Mouse (Mus musculus) intestine, embryonic 14.5 days (tissue): ENCODE measurements around the gene Synrg. TPM values are rescaled to one million over a fixed set of nuclear protein-coding genes. Genes with fewer than 3 reads are reported as not detected.

Experiments used
- ATAC-seq: fragments of 200-750 bp; cut with Nextera tagmentation; replicated peaks from 2 replicates; pipeline ENCODE4 v1.8.0; 2017; ENCODE audit warnings: low read depth, moderate number of reproducible peaks, moderate TSS enrichment, moderate library complexity; ENCODE audit not compliant: low FRiP score, low TSS enrichment
- DNase-seq: peaks from one replicate; pipeline ENCODE4 v3.0.0-alpha.2; 2018; ENCODE audit warnings: low spot score
- H3K27ac ChIP-seq: fragments of 300-500 bp; sonication (generic); 2 replicates; pipeline ENCODE4 v1.5.1; 2014; ENCODE audit warnings: low read depth, mild to moderate bottlenecking, control low read depth
- H3K27me3 ChIP-seq: fragments of 300-500 bp; sonication (generic); replicated peaks from 2 replicates; pipeline ENCODE4 v1.6.1; 2014; ENCODE audit warnings: low read length, control low read depth; ENCODE audit not compliant: control insufficient read depth, insufficient read depth
- H3K36me3 ChIP-seq: fragments of 300-500 bp; sonication (generic); 2 replicates; pipeline ENCODE4 v1.6.1; 2014; ENCODE audit warnings: low read length, control low read depth; ENCODE audit not compliant: control insufficient read depth, insufficient read depth
- H3K4me1 ChIP-seq: fragments of 300-500 bp; sonication (generic); replicated peaks from 2 replicates; pipeline ENCODE4 v1.6.1; 2014; ENCODE audit warnings: low read length, control low read depth, mixed read lengths; ENCODE audit not compliant: control insufficient read depth, insufficient read depth
- H3K4me2 ChIP-seq: fragments of 300-500 bp; sonication (generic); 2 replicates; pipeline ENCODE4 v1.6.1; 2014; ENCODE audit warnings: low read length
- H3K4me3 ChIP-seq: fragments of 300-500 bp; sonication (generic); 2 replicates; pipeline ENCODE4 v1.5.1; 2014; ENCODE audit warnings: low read depth, low read length, control low read depth, mixed read lengths
- H3K9ac ChIP-seq: fragments of 300-500 bp; sonication (generic); 2 replicates; pipeline ENCODE4 v1.6.1; 2014; ENCODE audit warnings: mild to moderate bottlenecking, low read length
- H3K9me3 ChIP-seq: fragments of 300-500 bp; sonication (generic); 2 replicates; pipeline ENCODE4 v1.6.1; 2016; ENCODE audit warnings: low read length, control low read depth; ENCODE audit not compliant: control insufficient read depth
- WGBS: fragments of 180-500 bp; shearing (Covaris S2); extraction: QIAGEN DNeasy Blood & Tissue Kit; methylation state at CpG from one replicate; pipeline ENCODE4 v1.1.7; 2014; 5-methylcytosine and 5-hydroxymethylcytosine counted together
- polyA plus RNA-seq: library from polyadenylated mRNA; unstranded; fragments of >200 nt; fragmentation: Nextera tagmentation; extraction: Ambion mirVana; gene quantifications from 2 replicates; pipeline ENCODE4 v1.2.1, GENCODE M21; 2014

The Synrg gene
- polyA plus RNA-seq, 1 experiment from 2014 or later: 10.9 TPM

- DNase-seq (no peak), ATAC-seq (no peak)
- peak within 1 kb of the TSS; percentile 64 for H3K9ac ChIP-seq
- peaks cover 19% of the 10 kb centered on the region for H3K4me1 ChIP-seq
- H3K36me3 ChIP-seq: no peaks in the 10 kb centered on the region
- WGBS: 21% methylated on average over 11 of the region's 11 CpGs
- peak within 1 kb of the TSS; percentile 60 for H3K4me3 ChIP-seq
- H3K4me2 ChIP-seq: peak within 1 kb of the TSS; percentile 86
- peaks cover 29% of the 10 kb centered on the region for H3K27me3 ChIP-seq
- no peak within 1 kb of the TSS for H3K27ac ChIP-seq
- H3K9me3 ChIP-seq: no peaks in the 10 kb centered on the region
These were observed 104.8 kb downstream of the Synrg start, which contains the start of gene Dusp14 for GRCm38 (mm10) chr11:84069034-84069370. Gene Dusp14 (minus strand): TSS chr11:84069261.

GRCm38 (mm10) chr11:84072904-84073651 is 108.8 kb downstream of the Synrg start:
- H3K27me3 ChIP-seq: peaks cover 9% of the 10 kb centered on the region
- H3K4me3 ChIP-seq: no peak overlapping the region
- peaks cover under 1% of the 10 kb centered on the region; the same call in 1 of the 2 replicates for H3K36me3 ChIP-seq
- no peak overlapping the region for H3K27ac ChIP-seq
- H3K9ac ChIP-seq: no peak overlapping the region
- H3K9me3 ChIP-seq: no peaks in the 10 kb centered on the region
- DNase-seq (no peak), ATAC-seq (no peak)
- no peak overlapping the region for H3K4me2 ChIP-seq
- peaks cover 12% of the 10 kb centered on the region; the same call in 1 of the 2 replicates for H3K4me1 ChIP-seq
- WGBS: 45% methylated on average over 9 of the region's 9 CpGs

- H3K9me3 ChIP-seq: no peaks in the 10 kb centered on the region
- H3K9ac ChIP-seq: no peak overlapping the region
- no peak for DNase-seq
- 70% methylated on average over 7 of the region's 7 CpGs for WGBS
- no peak for ATAC-seq
- H3K4me3 ChIP-seq: no peak overlapping the region
- no peak overlapping the region for H3K27ac ChIP-seq
- peaks cover 10% of the 10 kb centered on the region for H3K36me3 ChIP-seq
- peaks cover 4% of the 10 kb centered on the region for H3K27me3 ChIP-seq
- H3K4me1 ChIP-seq: peaks cover 10% of the 10 kb centered on the region; the same call in 1 of the 2 replicates
- H3K4me2 ChIP-seq: no peak overlapping the region
These were observed 109.9 kb downstream of the Synrg start for GRCm38 (mm10) chr11:84073816-84074764.

GRCm38 (mm10) chr11:84077008-84077407 is 112.8 kb downstream of the Synrg start:
- ATAC-seq: no peak
- Histone ChIP-seq H3K4me1 (peaks cover 10% of the 10 kb centered on the region; the same call in 1 of the 2 replicates), H3K36me3 (peaks cover 23% of the 10 kb centered on the region), H3K4me2 (no peak overlapping the region), H3K27me3 (no peaks in the 10 kb centered on the region), H3K9ac (no peak overlapping the region), H3K4me3 (no peak overlapping the region), H3K9me3 (no peaks in the 10 kb centered on the region), H3K27ac (no peak overlapping the region)
- WGBS: 67% methylated on average over 2 of the region's 2 CpGs
- no peak for DNase-seq

- Histone ChIP-seq H3K4me3 (no peak overlapping the region), H3K9ac (no peak overlapping the region), H3K9me3 (no peaks in the 10 kb centered on the region), H3K4me1 (0 out of 2 replicates have a peak, but pooled peaks cover 2% of the 10 kb centered on the region), H3K27me3 (no peaks in the 10 kb centered on the region), H3K4me2 (no peak overlapping the region), H3K36me3 (peaks cover 32% of the 10 kb centered on the region), H3K27ac (no peak overlapping the region)
- DNase-seq: no peak
- no peak for ATAC-seq
- WGBS: 92% methylated on average over 9 of the region's 9 CpGs
These were observed 114.4 kb downstream of the Synrg start for GRCm38 (mm10) chr11:84078601-84079000.

- no peak overlapping the region for H3K27ac ChIP-seq
- H3K36me3 ChIP-seq: peaks cover 39% of the 10 kb centered on the region
- no peak overlapping the region for H3K4me2 ChIP-seq
- H3K4me1 ChIP-seq: no peaks in the 10 kb centered on the region
- DNase-seq: no peak
- no peaks in the 10 kb centered on the region for H3K9me3 ChIP-seq
- no peak for ATAC-seq
- no peaks in the 10 kb centered on the region for H3K27me3 ChIP-seq
- WGBS: 88% methylated on average over 11 of the region's 11 CpGs
- H3K9ac ChIP-seq: no peak overlapping the region
- no peak overlapping the region for H3K4me3 ChIP-seq
These were observed 115.1 kb downstream of the Synrg start for GRCm38 (mm10) chr11:84079361-84079760.

- Histone ChIP-seq H3K4me1 (no peaks in the 10 kb centered on the region), H3K36me3 (peaks cover 41% of the 10 kb centered on the region), H3K27ac (no peak overlapping the region), H3K9ac (no peak overlapping the region), H3K27me3 (no peaks in the 10 kb centered on the region), H3K4me3 (no peak overlapping the region), H3K4me2 (no peak overlapping the region), H3K9me3 (no peaks in the 10 kb centered on the region)
- ATAC-seq: 0 out of 2 replicates have a peak, but pooled peaks have one; percentile 15
- 77% methylated on average over 4 of the region's 4 CpGs for WGBS
- no peak for DNase-seq
These were observed 115.7 kb downstream of the Synrg start for GRCm38 (mm10) chr11:84079887-84080286.

- ATAC-seq: no peak
- WGBS: 82% methylated on average over 3 of the region's 3 CpGs
- no peak for DNase-seq
- H3K27me3 ChIP-seq: no peaks in the 10 kb centered on the region
- no peak overlapping the region for H3K4me2 ChIP-seq
- H3K36me3 ChIP-seq: peaks cover 46% of the 10 kb centered on the region
- no peak overlapping the region for H3K4me3 ChIP-seq
- H3K4me1 ChIP-seq: no peaks in the 10 kb centered on the region
- no peaks in the 10 kb centered on the region for H3K9me3 ChIP-seq
- no peak overlapping the region for H3K9ac ChIP-seq
- H3K27ac ChIP-seq: no peak overlapping the region
These were observed 116.1 kb downstream of the Synrg start for GRCm38 (mm10) chr11:84080327-84080726.
